ENCODE assay signal across 29 mouse cellular contexts in genomic region chr9:72469851-72470250, GRCm38 (mm10).
"Had no signal": no experiment of that assay in that cellular context is flagged by ENCODE, and none has a peak within 500 bp of the region (broad histone marks: within the 10 kb centered on the region; RNA-seq: fewer than 3 reads in every experiment).

No protein-coding gene starts in this region.

- DNase-seq: heart, postnatal 10 days; heart, postnatal 14 days; heart, postnatal 36 days; heart, postnatal 4 days; kidney, adult 11 months; kidney, adult 18-20 months; kidney, adult 2 months; kidney, adult 8-10 months; kidney, adult 9 months; kidney, postnatal 10 days; kidney, postnatal 14 days; kidney, postnatal 25 days; kidney, postnatal 36 days; kidney, postnatal 4 days; layer of hippocampus, adult 9-11 months; layer of hippocampus, postnatal 36 days had no signal

- H3K27ac ChIP-seq: heart, embryonic 13.5 days; heart, embryonic 15.5 days; hindbrain, embryonic 10.5 days; hindbrain, embryonic 12.5 days; hindbrain, embryonic 13.5 days; hindbrain, embryonic 14.5 days; hindbrain, embryonic 15.5 days; hindbrain, postnatal 0 days; intestine, embryonic 15.5 days; kidney, embryonic 15.5 days; kidney, postnatal 0 days; layer of hippocampus, adult 2 months; left cerebral cortex, adult 2 months had no signal

- H3K4me3 ChIP-seq: heart, embryonic 13.5 days; heart, embryonic 15.5 days; hindbrain, embryonic 10.5 days; hindbrain, embryonic 12.5 days; hindbrain, embryonic 13.5 days; hindbrain, embryonic 15.5 days; intestine, embryonic 15.5 days; kidney, embryonic 15.5 days; layer of hippocampus, adult 2 months; left cerebral cortex, adult 2 months had no signal
